Mouse (Mus musculus) thymus, adult 2 months (tissue): ENCODE measurements around the gene Fam189a1.

Experiments
- CTCF ChIP-seq: fragments of 200-500 bp; IDR thresholded peaks from 2 replicates; pipeline ENCODE4 v1.5.1; 2012; ENCODE audit warnings: mild to moderate bottlenecking, control low read depth, low read length, moderate library complexity, borderline replicate concordance; ENCODE audit not compliant: control insufficient read depth, poor library complexity, insufficient read depth; ENCODE audit errors: extremely low read depth
- POLR2A ChIP-seq: fragments of 200-500 bp; IDR thresholded peaks from 2 replicates; pipeline ENCODE4 v1.6.1; 2012; ENCODE audit warnings: mild to moderate bottlenecking, low read length, control low read depth, moderate library complexity; ENCODE audit not compliant: control insufficient read depth, poor library complexity, insufficient read depth; ENCODE audit errors: extremely low read depth

GRCm38 (mm10) chr7:64869549-64870065 lies 286.8 kb downstream of the Fam189a1 start:
- TF ChIP-seq CTCF (no peak), POLR2A (no peak)
